Mouse (Mus musculus) forebrain, embryonic 12.5 days (tissue): ENCODE results near the gene Iba57. TPM values are rescaled to one million over a fixed set of nuclear protein-coding genes. Genes with fewer than 3 reads are reported as not detected.

Experiments
- polyA plus RNA-seq: library from polyadenylated mRNA; unstranded; fragments of >200 nt; fragmentation: Nextera tagmentation; extraction: Ambion mirVana; gene quantifications from 2 replicates; pipeline ENCODE4 v1.2.1, GENCODE M21; 2016

The Iba57 gene
- polyA plus RNA-seq, 1 experiment from 2014 or later = 5.9 TPM

Other genes with a start within 250 kb of the Iba57 start
- gene Btnl10, start 245.8 kb downstream of the Iba57 start, polyA plus RNA-seq = 0.08 TPM in 1 of 2 replicates, not detected in the other
- 403 and 431 TPM in 2 replicates for gene Rnf187, start 224.8 kb downstream of the Iba57 start, polyA plus RNA-seq
- gene Hist3h2ba, start 214.8 kb downstream of the Iba57 start, polyA plus RNA-seq = 185 and 187 TPM in 2 replicates
- 91.9 and 92.9 TPM in 2 replicates for gene Hist3h2a, start 209.1 kb downstream of the Iba57 start, polyA plus RNA-seq
- gene Trim17, start 209.1 kb downstream of the Iba57 start, polyA plus RNA-seq = 0.89 and 1.0 TPM in 2 replicates
- gene Trim11, start 185.6 kb downstream of the Iba57 start, polyA plus RNA-seq = 19.2 and 20.9 TPM in 2 replicates
- gene Obscn, start 27.3 kb downstream of the Iba57 start, polyA plus RNA-seq = not detected in 2 replicates
- gene Gjc2, start 19.5 kb upstream of the Iba57 start, polyA plus RNA-seq = 0.09 and 0.26 TPM in 2 replicates
- gene Guk1, start 28.5 kb upstream of the Iba57 start, polyA plus RNA-seq = 83.4 and 95.5 TPM in 2 replicates
- 88.9 and 93.6 TPM in 2 replicates for gene Mrpl55, start 38.7 kb upstream of the Iba57 start, polyA plus RNA-seq
- 36.2 and 38.4 TPM in 2 replicates for gene 2310033P09Rik, start 44.6 kb upstream of the Iba57 start, polyA plus RNA-seq
- 539 and 565 TPM in 2 replicates for gene Arf1, start 64.5 kb upstream of the Iba57 start, polyA plus RNA-seq
- gene Wnt3a, start 127.0 kb upstream of the Iba57 start, polyA plus RNA-seq = 4.9 and 6.8 TPM in 2 replicates
- 4.9 and 5.3 TPM in 2 replicates for gene Wnt9a, start 143.2 kb upstream of the Iba57 start, polyA plus RNA-seq
- gene Prss38, start 211.9 kb upstream of the Iba57 start, polyA plus RNA-seq = not detected in 2 replicates